Comparison of ENCODE assay signal across 20 mouse cellular contexts in genomic region chr9:65793506-65793905, GRCm38 (mm10). TPM values are rescaled to one million over a fixed set of nuclear protein-coding genes. Genes with fewer than 3 reads are reported as not detected.
A peak's percentile ranks its signal among the peaks of the same experiment; 100 is the strongest.
DNase-seq lines count a peak whose midpoint lies in the region; ATAC-seq and TF ChIP-seq lines count a peak whose summit lies in the region.
"Had no signal": no experiment of that assay in that cellular context is flagged by ENCODE, and none has a peak within 500 bp of the region (broad histone marks: within the 10 kb centered on the region; RNA-seq: fewer than 3 reads in every experiment).

No protein-coding gene starts in this region.

- ATAC-seq in forebrain, embryonic 13.5 days, result no peak
- ATAC-seq in forebrain, embryonic 16.5 days, result no peak
- ATAC-seq in hindbrain, embryonic 14.5 days (ENCODE audit: low FRiP score), result no peak
- ATAC-seq in hindbrain, embryonic 12.5 days (ENCODE audit: low FRiP score), result no peak
- ATAC-seq in midbrain, embryonic 13.5 days, result no peak
- ATAC-seq in midbrain, postnatal 0 days (ENCODE audit: low FRiP score), result no peak
- ATAC-seq in neural tube, embryonic 15.5 days (ENCODE audit: low FRiP score), result peak; percentile 37; the same call in 1 of the 2 replicates
- ATAC-seq in lung, postnatal 0 days, result no peak
- ATAC-seq: activated CD4-positive, CD25-positive, alpha-beta regulatory T cell, adult 4 months; intestine, embryonic 16.5 days; liver, postnatal 0 days had no signal

- no peak overlapping the region for H3K4me3 ChIP-seq in forebrain, embryonic 13.5 days
- H3K4me3 ChIP-seq in forebrain, embryonic 16.5 days (replicated peaks; ENCODE audit: low read length), result no peak overlapping the region
- H3K4me3 ChIP-seq in hindbrain, embryonic 14.5 days (replicated peaks; ENCODE audit: low read length), result no peak overlapping the region
- H3K4me3 ChIP-seq in hindbrain, embryonic 12.5 days, result no peak overlapping the region
- no peak overlapping the region for H3K4me3 ChIP-seq in midbrain, embryonic 13.5 days (replicated peaks)
- H3K4me3 ChIP-seq in midbrain, postnatal 0 days (ENCODE audit: low read depth, low read length), result no peak overlapping the region
- H3K4me3 ChIP-seq in neural tube, embryonic 15.5 days (replicated peaks), result no peak overlapping the region
- no peak overlapping the region for H3K4me3 ChIP-seq in lung, postnatal 0 days (ENCODE audit: low read depth, low read length)
- H3K4me3 ChIP-seq: heart, adult 2 months; kidney, embryonic 15.5 days had no signal

- peaks cover 58% of the 10 kb centered on the region for H3K4me1 ChIP-seq in forebrain, embryonic 13.5 days
- H3K4me1 ChIP-seq in forebrain, embryonic 16.5 days (replicated peaks; ENCODE audit: control insufficient read depth, insufficient read depth, low read length), result peaks cover 53% of the 10 kb centered on the region
- H3K4me1 ChIP-seq in hindbrain, embryonic 14.5 days (replicated peaks; ENCODE audit: control insufficient read depth, insufficient read depth, low read length), result peaks cover 58% of the 10 kb centered on the region
- H3K4me1 ChIP-seq in hindbrain, embryonic 12.5 days, result peaks cover 32% of the 10 kb centered on the region
- H3K4me1 ChIP-seq in midbrain, embryonic 13.5 days (replicated peaks), result peaks cover 58% of the 10 kb centered on the region
- H3K4me1 ChIP-seq in midbrain, postnatal 0 days (ENCODE audit: insufficient read depth, low read length), result peaks cover 17% of the 10 kb centered on the region; the same call in 1 of the 2 replicates
- H3K4me1 ChIP-seq in neural tube, embryonic 15.5 days, result peaks cover 65% of the 10 kb centered on the region
- peaks cover 20% of the 10 kb centered on the region; the same call in 1 of the 2 replicates for H3K4me1 ChIP-seq in lung, postnatal 0 days (ENCODE audit: insufficient read depth, low read depth, low read length)

- peaks cover 20% of the 10 kb centered on the region for H3K36me3 ChIP-seq in forebrain, embryonic 13.5 days (ENCODE audit: poor library complexity, severe bottlenecking)
- no peaks in the 10 kb centered on the region for H3K36me3 ChIP-seq in forebrain, embryonic 16.5 days (ENCODE audit: control insufficient read depth, insufficient read depth)
- H3K36me3 ChIP-seq in hindbrain, embryonic 14.5 days (replicated peaks; ENCODE audit: control insufficient read depth, insufficient read depth), result peaks cover 13% of the 10 kb centered on the region
- H3K36me3 ChIP-seq in hindbrain, embryonic 12.5 days, result peaks cover 7% of the 10 kb centered on the region; the same call in 1 of the 2 replicates
- H3K36me3 ChIP-seq in midbrain, embryonic 13.5 days, result peaks cover 15% of the 10 kb centered on the region
- H3K36me3 ChIP-seq in midbrain, postnatal 0 days (ENCODE audit: insufficient read depth, low read length), result peaks cover 10% of the 10 kb centered on the region
- H3K36me3 ChIP-seq in neural tube, embryonic 15.5 days, result 0 out of 2 replicates have a peak, but pooled peaks cover 3% of the 10 kb centered on the region
- H3K36me3 ChIP-seq in lung, postnatal 0 days (ENCODE audit: insufficient read depth, low read length), result no peaks in the 10 kb centered on the region

- WGBS in forebrain, embryonic 13.5 days, result 75% methylated on average over 3 of the region's 3 CpGs
- WGBS in forebrain, embryonic 16.5 days, result 73% methylated on average over 3 of the region's 3 CpGs
- 64% methylated on average over 3 of the region's 3 CpGs for WGBS in hindbrain, embryonic 14.5 days
- 80% methylated on average over 3 of the region's 3 CpGs for WGBS in hindbrain, embryonic 12.5 days
- 82% methylated on average over 3 of the region's 3 CpGs for WGBS in midbrain, embryonic 13.5 days
- WGBS in midbrain, postnatal 0 days, result 82% methylated on average over 3 of the region's 3 CpGs
- 59% methylated on average over 3 of the region's 3 CpGs for WGBS in neural tube, embryonic 15.5 days
- WGBS in lung, postnatal 0 days, result 84% methylated on average over 3 of the region's 3 CpGs

- no peaks in the 10 kb centered on the region for H3K9me3 ChIP-seq in forebrain, embryonic 13.5 days (replicated peaks)
- H3K9me3 ChIP-seq in forebrain, embryonic 16.5 days (ENCODE audit: control insufficient read depth, low read length), result no peaks in the 10 kb centered on the region
- no peaks in the 10 kb centered on the region for H3K9me3 ChIP-seq in hindbrain, embryonic 14.5 days (ENCODE audit: control insufficient read depth, low read length)
- H3K9me3 ChIP-seq in hindbrain, embryonic 12.5 days (replicated peaks), result no peaks in the 10 kb centered on the region
- no peaks in the 10 kb centered on the region for H3K9me3 ChIP-seq in midbrain, embryonic 13.5 days
- H3K9me3 ChIP-seq in midbrain, postnatal 0 days (ENCODE audit: low read length), result no peaks in the 10 kb centered on the region
- no peaks in the 10 kb centered on the region for H3K9me3 ChIP-seq in neural tube, embryonic 15.5 days (replicated peaks)
- no peaks in the 10 kb centered on the region for H3K9me3 ChIP-seq in lung, postnatal 0 days (ENCODE audit: low read length)
- H3K9me3 ChIP-seq: kidney, embryonic 15.5 days had no signal

- no peak for TF ChIP-seq CTCF in midbrain, postnatal 0 days (IDR thresholded peaks at IDR 0.05)
- TF ChIP-seq CTCF in lung, postnatal 0 days (IDR thresholded peaks at IDR 0.05), result no peak

- no peak for DNase-seq in hindbrain, embryonic 14.5 days (ENCODE audit: low spot score)
- DNase-seq in midbrain, postnatal 0 days (ENCODE audit: low spot score), result no peak
- no peak for DNase-seq in lung, postnatal 0 days (ENCODE audit: low spot score)
- DNase-seq: adrenal gland, postnatal 10 days; cerebellum, adult 9-11 months; heart, adult 2 months; heart, postnatal 4 days; kidney, postnatal 4 days; layer of hippocampus, postnatal 36 days; liver, postnatal 0 days; lung, postnatal 14 days; thymus, postnatal 36 days had no signal

- no peak overlapping the region for H3K9ac ChIP-seq in forebrain, embryonic 13.5 days
- no peak overlapping the region for H3K9ac ChIP-seq in forebrain, embryonic 16.5 days (replicated peaks; ENCODE audit: low read depth, low read length)
- H3K9ac ChIP-seq in hindbrain, embryonic 14.5 days, result no peak overlapping the region
- H3K9ac ChIP-seq in hindbrain, embryonic 12.5 days, result no peak overlapping the region
- H3K9ac ChIP-seq in midbrain, embryonic 13.5 days (replicated peaks), result no peak overlapping the region
- no peak overlapping the region for H3K9ac ChIP-seq in midbrain, postnatal 0 days (replicated peaks; ENCODE audit: low read length, poor library complexity, severe bottlenecking)
- H3K9ac ChIP-seq in neural tube, embryonic 15.5 days (replicated peaks), result no peak overlapping the region
- H3K9ac ChIP-seq in lung, postnatal 0 days (replicated peaks; ENCODE audit: low read depth), result no peak overlapping the region
- H3K9ac ChIP-seq: kidney, embryonic 15.5 days; liver, postnatal 0 days had no signal

- peak overlapping the region; percentile 3; the same call in 1 of the 2 replicates for H3K27ac ChIP-seq in forebrain, embryonic 13.5 days
- H3K27ac ChIP-seq in forebrain, embryonic 16.5 days (ENCODE audit: low read length), result no peak overlapping the region
- peak overlapping the region; percentile 73 for H3K27ac ChIP-seq in hindbrain, embryonic 14.5 days
- no peak overlapping the region for H3K27ac ChIP-seq in hindbrain, embryonic 12.5 days
- H3K27ac ChIP-seq in midbrain, embryonic 13.5 days, result peak overlapping the region; percentile 44; the same call in 1 of the 2 replicates
- no peak overlapping the region for H3K27ac ChIP-seq in midbrain, postnatal 0 days (ENCODE audit: low read depth, low read length)
- peak overlapping the region; percentile 49; the same call in 1 of the 2 replicates for H3K27ac ChIP-seq in neural tube, embryonic 15.5 days (replicated peaks)
- H3K27ac ChIP-seq in lung, postnatal 0 days (ENCODE audit: low read length), result no peak overlapping the region
- H3K27ac ChIP-seq: heart, adult 2 months; kidney, embryonic 15.5 days had no signal

- TF ChIP-seq EP300 in lung, postnatal 0 days (IDR thresholded peaks at IDR 0.05), result no peak

- no peaks in the 10 kb centered on the region for H3K27me3 ChIP-seq in forebrain, embryonic 13.5 days
- H3K27me3 ChIP-seq in forebrain, embryonic 16.5 days (replicated peaks; ENCODE audit: control insufficient read depth, insufficient read depth, low read length), result no peaks in the 10 kb centered on the region
- H3K27me3 ChIP-seq in hindbrain, embryonic 14.5 days (ENCODE audit: control insufficient read depth, insufficient read depth, low read length), result no peaks in the 10 kb centered on the region
- H3K27me3 ChIP-seq in hindbrain, embryonic 12.5 days, result no peaks in the 10 kb centered on the region
- H3K27me3 ChIP-seq in midbrain, embryonic 13.5 days, result no peaks in the 10 kb centered on the region
- H3K27me3 ChIP-seq in midbrain, postnatal 0 days (ENCODE audit: insufficient read depth, low read length), result no peaks in the 10 kb centered on the region
- H3K27me3 ChIP-seq in neural tube, embryonic 15.5 days (replicated peaks), result no peaks in the 10 kb centered on the region
- H3K27me3 ChIP-seq in lung, postnatal 0 days (replicated peaks; ENCODE audit: insufficient read depth, low read length), result no peaks in the 10 kb centered on the region
- H3K27me3 ChIP-seq: kidney, embryonic 15.5 days had no signal

- H3K4me2 ChIP-seq in forebrain, embryonic 13.5 days, result no peak overlapping the region
- no peak overlapping the region for H3K4me2 ChIP-seq in forebrain, embryonic 16.5 days (ENCODE audit: low read length)
- H3K4me2 ChIP-seq in hindbrain, embryonic 14.5 days (replicated peaks), result no peak overlapping the region
- no peak overlapping the region for H3K4me2 ChIP-seq in hindbrain, embryonic 12.5 days (replicated peaks)
- no peak overlapping the region for H3K4me2 ChIP-seq in midbrain, embryonic 13.5 days (replicated peaks)
- no peak overlapping the region for H3K4me2 ChIP-seq in midbrain, postnatal 0 days (ENCODE audit: low read depth, low read length, poor library complexity, severe bottlenecking)
- no peak overlapping the region for H3K4me2 ChIP-seq in neural tube, embryonic 15.5 days
- no peak overlapping the region for H3K4me2 ChIP-seq in lung, postnatal 0 days (replicated peaks; ENCODE audit: low read depth, low read length)
- H3K4me2 ChIP-seq: kidney, embryonic 15.5 days had no signal

RNA-seq across cellular contexts. Expression of gene Zfp609, which starts 33.9 kb away (rescaled TPM):
- polyA plus RNA-seq in forebrain, embryonic 13.5 days (2015; fragmentation: Nextera tagmentation; extraction: Ambion mirVana), result 9.4 and 9.6 TPM in 2 replicates
- 7.7 and 8.0 TPM in 2 replicates for polyA plus RNA-seq in forebrain, embryonic 16.5 days (2015; fragmentation: Nextera tagmentation; extraction: Ambion mirVana)
- 8.0 and 8.8 TPM in 2 replicates for polyA plus RNA-seq in hindbrain, embryonic 14.5 days (2014; fragmentation: Nextera tagmentation; extraction: Ambion mirVana)
- 11.3 and 14.0 TPM in 2 replicates for polyA plus RNA-seq in hindbrain, embryonic 12.5 days (2016; fragmentation: Nextera tagmentation; extraction: Ambion mirVana)
- polyA plus RNA-seq in midbrain, embryonic 13.5 days (2015; fragmentation: Nextera tagmentation; extraction: Ambion mirVana), result 9.9 and 10.5 TPM in 2 replicates
- total RNA-seq in midbrain, postnatal 0 days (2014; rRNA removed), result 11.2 and 11.8 TPM in 2 replicates
- 4.5 and 5.4 TPM in 2 replicates for polyA plus RNA-seq in midbrain, postnatal 0 days (2015; fragmentation: Nextera tagmentation; extraction: Ambion mirVana)
- polyA plus RNA-seq in neural tube, embryonic 15.5 days (2015; fragmentation: Nextera tagmentation; extraction: Ambion mirVana), result 6.8 and 7.1 TPM in 2 replicates
- polyA plus RNA-seq in lung, postnatal 0 days (2015; fragmentation: Nextera tagmentation; extraction: Ambion mirVana), result 4.8 and 5.0 TPM in 2 replicates

Comparison
In these comparisons a context has a peak if more than half of its experiments do, and no peak if none do; other contexts are left out.
1. H3K27ac ChIP-seq: peak in forebrain, embryonic 13.5 days (single experiment), hindbrain, embryonic 14.5 days (single experiment), midbrain, embryonic 13.5 days (single experiment) and neural tube, embryonic 15.5 days (single experiment); none in forebrain, embryonic 16.5 days (single experiment), hindbrain, embryonic 12.5 days (single experiment), midbrain, postnatal 0 days (single experiment) and lung, postnatal 0 days (single experiment).